Mouse (Mus musculus) kidney, postnatal 0 days (tissue): Measurements from ENCODE around the gene Stkld1. TPM values are rescaled to one million over a fixed set of nuclear protein-coding genes. Genes with fewer than 3 reads are reported as not detected.

Source experiments
- ATAC-seq: fragments of 200-750 bp; cut with Nextera tagmentation; replicated peaks from 2 replicates; pipeline ENCODE4 v1.8.0; 2017; ENCODE audit warnings: low read depth, moderate number of reproducible peaks, moderate TSS enrichment, moderate library complexity; ENCODE audit not compliant: low FRiP score
- DNase-seq: peaks from one replicate; pipeline ENCODE4 v3.0.0-alpha.2; 2016; ENCODE audit warnings: low spot score
- H3K27ac ChIP-seq: fragments of 300-500 bp; sonication (generic); 2 replicates; pipeline ENCODE4 v1.5.1; 2014; ENCODE audit warnings: mild to moderate bottlenecking
- H3K27me3 ChIP-seq: fragments of 300-500 bp; sonication (generic); 2 replicates; pipeline ENCODE4 v1.6.1; 2014; ENCODE audit warnings: low read length, mixed read lengths; ENCODE audit not compliant: insufficient read depth
- H3K36me3 ChIP-seq: fragments of 300-500 bp; sonication (generic); 2 replicates; pipeline ENCODE4 v1.6.1; 2014; ENCODE audit warnings: low read length, mixed read lengths; ENCODE audit not compliant: insufficient read depth
- H3K4me1 ChIP-seq: fragments of 300-500 bp; sonication (generic); replicated peaks from 2 replicates; pipeline ENCODE4 v1.6.1; 2014; ENCODE audit warnings: antibody characterized with exemption, low read length, mixed read lengths; ENCODE audit not compliant: insufficient read depth
- H3K4me2 ChIP-seq: fragments of 300-500 bp; sonication (generic); 2 replicates; pipeline ENCODE4 v1.6.1; 2014; ENCODE audit warnings: mild to moderate bottlenecking, low read length, moderate library complexity, mixed read lengths
- H3K4me3 ChIP-seq: fragments of 300-500 bp; sonication (generic); replicated peaks from 2 replicates; pipeline ENCODE4 v1.5.1; 2014; ENCODE audit warnings: low read depth, low read length
- H3K9ac ChIP-seq: fragments of 300-500 bp; sonication (generic); 2 replicates; pipeline ENCODE4 v1.6.1; 2014; ENCODE audit warnings: low read depth, low read length
- H3K9me3 ChIP-seq: fragments of 300-500 bp; sonication (generic); replicated peaks from 2 replicates; pipeline ENCODE4 v1.6.1; 2016; ENCODE audit warnings: low read length, inconsistent platforms, mixed read lengths
- CTCF ChIP-seq: IDR thresholded peaks from 2 replicates; pipeline ENCODE4 v1.5.1; 2016; ENCODE audit warnings: antibody characterized with exemption, low read depth, mild to moderate bottlenecking, moderate library complexity
- WGBS: fragments of 180-500 bp; shearing (Covaris S2); extraction: QIAGEN DNeasy Blood & Tissue Kit; methylation state at CpG from one replicate; pipeline ENCODE4 v1.1.7; 2014; 5-methylcytosine and 5-hydroxymethylcytosine counted together
- polyA plus RNA-seq: library from polyadenylated mRNA; unstranded; fragments of >200 nt; fragmentation: Nextera tagmentation; extraction: Ambion mirVana; gene quantifications from 2 replicates; pipeline ENCODE4 v1.2.1, GENCODE M21; 2015

Gene Stkld1
- polyA plus RNA-seq, 1 experiment from 2014 or later = 0.07 TPM

DNA sequence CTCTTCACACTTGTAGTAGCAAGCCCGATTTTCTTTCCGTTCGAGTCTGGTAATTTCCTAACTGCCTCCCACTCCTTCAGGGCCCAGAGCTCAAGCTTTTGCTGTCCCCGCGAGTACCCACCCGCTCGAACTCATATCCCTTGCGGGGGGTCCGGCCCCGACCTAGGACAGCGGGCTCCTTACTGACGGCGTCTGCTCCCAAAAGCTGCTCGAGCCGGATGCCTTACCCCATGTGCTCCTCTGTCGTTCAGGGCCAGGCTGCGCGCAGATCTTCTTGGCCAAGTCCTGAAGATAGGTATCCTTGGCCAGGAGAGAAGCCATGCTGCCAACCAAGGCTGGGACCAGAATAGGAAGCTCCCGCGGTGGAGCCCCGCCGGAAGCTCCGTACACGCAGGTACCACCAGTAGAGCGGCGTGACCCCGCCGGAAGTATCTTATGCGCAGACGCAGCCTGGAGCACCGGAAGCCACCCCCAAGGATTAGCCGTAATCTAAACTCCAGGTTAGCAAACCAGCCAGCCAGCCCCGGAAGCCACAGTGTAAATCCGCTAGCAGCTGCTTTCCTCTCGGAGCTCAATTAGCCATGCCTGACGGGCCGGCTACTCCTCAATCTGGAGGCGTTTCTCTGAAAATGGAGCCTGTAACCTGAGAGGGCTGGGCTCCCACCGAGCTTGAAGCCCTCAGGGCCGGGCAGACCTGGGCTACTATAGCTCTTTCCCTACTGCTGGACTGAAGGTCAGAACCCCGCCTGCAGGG lies 31.2 kb upstream of the Stkld1 start, which contains the start of gene Surf6:
Surf6 (minus strand) TSS at position 413 of the 754 bp plus-strand sequence.
- H3K4me2 ChIP-seq = peak within 1 kb of the TSS; percentile 73

DNA sequence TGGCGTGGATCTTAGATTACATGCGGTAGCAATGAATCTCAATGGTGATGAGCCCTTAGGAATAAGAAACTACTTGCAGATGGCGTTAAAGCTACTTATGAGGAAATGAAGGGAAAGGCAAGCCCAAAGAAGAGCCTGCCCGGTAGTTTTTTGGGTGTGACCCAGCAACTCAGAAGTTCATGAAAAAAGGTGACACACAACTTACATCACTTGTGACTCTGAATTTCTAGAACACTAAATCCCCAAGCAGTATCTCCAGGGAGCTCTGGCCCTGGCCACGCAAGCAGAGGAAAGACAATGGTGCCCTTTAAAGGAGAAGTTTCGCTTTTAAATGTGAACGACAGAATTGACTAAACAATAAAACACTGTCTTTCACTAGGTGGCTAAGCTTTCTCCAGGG lies 30.5 kb upstream of the Stkld1 start:
- peak overlapping the region; percentile 84 for H3K27ac ChIP-seq
- peaks cover 42% of the 10 kb centered on the region for H3K36me3 ChIP-seq
- no peak for TF ChIP-seq CTCF
- ATAC-seq = no peak
- peak overlapping the region; percentile 71 for H3K9ac ChIP-seq
- no peaks in the 10 kb centered on the region for H3K9me3 ChIP-seq
- no peak for DNase-seq
- H3K27me3 ChIP-seq = no peaks in the 10 kb centered on the region
- H3K4me3 ChIP-seq = peak overlapping the region; percentile 67
- peaks cover 9% of the 10 kb centered on the region; the same call in 1 of the 2 replicates for H3K4me1 ChIP-seq
- WGBS = 9% methylated on average over 7 of the region's 7 CpGs
- peak overlapping the region; percentile 73 for H3K4me2 ChIP-seq

More for the DNA sequence above, 31.2 kb upstream of the Stkld1 start, which contains the start of gene Surf6:
- H3K27me3 ChIP-seq = no peaks in the 10 kb centered on the region
- H3K4me3 ChIP-seq = peak within 1 kb of the TSS; percentile 67
- peaks cover 9% of the 10 kb centered on the region; the same call in 1 of the 2 replicates for H3K4me1 ChIP-seq
- peak within 1 kb of the TSS; percentile 71 for H3K9ac ChIP-seq
- H3K9me3 ChIP-seq = no peaks in the 10 kb centered on the region
- ATAC-seq = peak; percentile 94
- peak within 1 kb of the TSS; percentile 84 for H3K27ac ChIP-seq
- peak; percentile 30; the same call in 1 of the 2 replicates for TF ChIP-seq CTCF
- DNase-seq = peak; percentile 99
- under 1% methylated on average over 41 of the region's 41 CpGs for WGBS
- H3K36me3 ChIP-seq = peaks cover 42% of the 10 kb centered on the region

DNA sequence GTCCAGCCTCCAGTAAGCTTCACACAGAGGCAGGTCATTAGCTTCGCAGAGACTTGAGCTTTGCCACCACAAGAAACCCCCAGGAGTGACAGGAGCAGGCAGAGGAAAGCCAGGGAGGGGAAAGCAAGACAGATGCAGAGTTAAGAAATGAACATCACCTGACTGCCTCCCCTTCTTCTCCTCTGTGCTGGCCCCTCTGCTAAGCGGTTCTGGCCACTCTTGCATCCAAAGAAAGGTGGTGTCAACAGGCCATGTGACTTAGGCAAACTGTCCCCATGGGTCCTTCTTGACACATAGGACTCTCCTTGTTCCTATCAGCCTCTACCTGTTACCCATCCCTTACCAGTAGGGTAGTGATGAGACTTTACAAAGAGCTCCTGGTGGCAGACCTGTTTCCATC lies 27.9 kb upstream of the Stkld1 start:
- H3K27ac ChIP-seq = no peak overlapping the region
- H3K4me1 ChIP-seq = peaks cover 20% of the 10 kb centered on the region; the same call in 1 of the 2 replicates
- no peak overlapping the region for H3K9ac ChIP-seq
- no peak for ATAC-seq
- WGBS = 95% methylated on average over 2 of the region's 2 CpGs
- H3K9me3 ChIP-seq = no peaks in the 10 kb centered on the region
- no peak for DNase-seq
- peaks cover 31% of the 10 kb centered on the region for H3K36me3 ChIP-seq
- no peak overlapping the region for H3K4me3 ChIP-seq
- H3K4me2 ChIP-seq = no peak overlapping the region
- no peak for TF ChIP-seq CTCF
- no peaks in the 10 kb centered on the region for H3K27me3 ChIP-seq

DNA sequence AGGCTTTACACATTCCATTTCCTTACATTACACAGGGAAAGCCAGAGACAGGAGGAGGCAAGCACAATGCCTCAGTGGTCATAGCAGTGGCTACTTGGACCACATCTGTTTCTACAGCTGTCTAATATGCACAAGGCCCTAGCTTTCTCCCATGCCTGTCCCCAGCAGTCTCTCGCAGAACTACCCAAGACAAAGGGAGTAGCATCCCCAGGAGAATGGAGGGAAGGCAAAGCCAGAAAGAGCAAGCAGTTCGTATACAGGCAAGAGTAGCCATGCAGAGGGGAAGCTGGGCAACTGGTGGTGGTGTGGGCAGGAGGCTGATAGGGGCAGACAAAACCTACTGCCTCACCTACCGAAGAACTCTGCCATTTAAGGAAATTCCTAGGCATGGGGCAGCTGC lies 27.4 kb upstream of the Stkld1 start:
- WGBS = 94% methylated on average over 3 of the region's 3 CpGs
- Histone ChIP-seq H3K4me2 (no peak overlapping the region), H3K36me3 (peaks cover 31% of the 10 kb centered on the region), H3K4me3 (no peak overlapping the region), H3K4me1 (peaks cover 20% of the 10 kb centered on the region; the same call in 1 of the 2 replicates), H3K9ac (no peak overlapping the region), H3K27ac (no peak overlapping the region), H3K27me3 (no peaks in the 10 kb centered on the region), H3K9me3 (no peaks in the 10 kb centered on the region)
- DNase-seq (no peak), ATAC-seq (no peak)
- TF ChIP-seq CTCF = no peak

DNA sequence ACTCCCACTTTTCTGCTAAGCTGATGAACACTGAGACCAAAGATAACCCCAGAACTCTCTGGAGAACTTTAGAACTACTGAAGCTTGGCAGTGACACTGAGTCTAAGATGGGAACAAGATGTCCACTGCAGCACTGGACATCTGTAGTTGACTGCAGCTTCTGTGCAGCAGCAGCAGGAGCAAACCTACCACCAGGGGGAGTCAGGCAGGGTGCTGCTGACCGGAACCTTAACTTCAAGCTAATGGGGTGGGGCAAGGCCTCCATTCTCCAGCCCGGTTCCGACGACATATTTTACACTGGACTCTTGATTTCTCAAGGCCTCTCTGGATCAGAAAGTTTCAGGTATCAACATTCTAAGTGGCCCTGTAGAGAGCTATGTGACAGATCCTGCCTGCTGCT lies 26.7 kb upstream of the Stkld1 start:
- ATAC-seq (no peak), DNase-seq (peak; percentile 83)
- peak; percentile 80 for TF ChIP-seq CTCF
- H3K4me1 ChIP-seq = peaks cover 21% of the 10 kb centered on the region; the same call in 1 of the 2 replicates
- no peak overlapping the region for H3K9ac ChIP-seq
- no peaks in the 10 kb centered on the region for H3K27me3 ChIP-seq
- H3K9me3 ChIP-seq = no peaks in the 10 kb centered on the region
- no peak overlapping the region for H3K4me3 ChIP-seq
- H3K4me2 ChIP-seq = no peak overlapping the region
- no peak overlapping the region for H3K27ac ChIP-seq
- WGBS = 38% methylated on average over 4 of the region's 4 CpGs
- peaks cover 31% of the 10 kb centered on the region for H3K36me3 ChIP-seq

DNA sequence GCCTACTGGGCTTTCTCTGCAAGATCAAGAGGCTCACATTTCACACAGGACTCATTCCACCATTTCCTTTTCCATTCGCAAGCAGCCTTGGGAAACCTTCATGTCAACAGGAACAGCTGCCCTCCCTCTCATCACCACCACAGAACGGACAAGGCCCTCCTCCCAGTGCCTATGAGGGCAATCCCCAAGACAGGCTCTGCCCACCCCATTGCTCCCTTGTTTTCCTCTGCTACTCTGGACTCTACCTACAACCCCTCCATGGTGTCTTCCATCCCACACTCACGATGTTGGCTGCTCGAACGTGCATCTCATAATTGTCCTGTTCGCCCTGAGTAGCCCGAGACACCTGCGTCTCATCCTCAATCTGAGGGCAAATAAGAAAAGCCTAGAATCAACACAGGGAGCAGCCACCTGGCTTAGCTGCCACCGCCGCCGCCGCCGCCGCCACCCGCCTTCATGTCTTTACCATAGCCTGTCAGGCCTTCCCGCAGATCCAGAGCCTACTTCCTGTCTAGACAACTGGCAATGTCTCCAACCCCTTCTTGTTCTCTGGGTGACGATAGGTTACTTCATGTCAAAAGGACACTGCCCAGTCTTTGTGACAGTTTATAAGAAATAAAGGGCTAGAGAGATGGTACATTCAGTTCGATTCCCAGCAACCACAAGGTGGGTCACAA lies 25.0 kb upstream of the Stkld1 start:
- ATAC-seq (no peak), DNase-seq (no peak)
- TF ChIP-seq CTCF = no peak
- Histone ChIP-seq H3K4me2 (peak overlapping the region; percentile 70), H3K36me3 (peaks cover 46% of the 10 kb centered on the region), H3K27me3 (no peaks in the 10 kb centered on the region), H3K27ac (no peak overlapping the region), H3K9ac (peak overlapping the region; percentile 28; the same call in 1 of the 2 replicates), H3K4me3 (peak overlapping the region; percentile 87; the same call in 1 of the 2 replicates), H3K4me1 (peaks cover 19% of the 10 kb centered on the region; the same call in 1 of the 2 replicates), H3K9me3 (no peaks in the 10 kb centered on the region)
- WGBS = 75% methylated on average over 18 of the region's 18 CpGs
